Mouse (Mus musculus) macrophage (primary cell): ENCODE measurements around the gene OR5BS1P. TPM values are rescaled to one million over a fixed set of nuclear protein-coding genes. Genes with fewer than 3 reads are reported as not detected.
"Not testable (repeated sequence)": the region's sequence is repeated elsewhere in the genome, so short reads cannot be mapped to it uniquely, and the experiment has no call there.

Experiments
- H3K27ac ChIP-seq: fragments of 350-480 bp; formaldehyde crosslinking; 2 replicates; pipeline ENCODE4 v1.9.0; 2021
- H3K36me3 ChIP-seq: fragments of 350-480 bp; formaldehyde crosslinking; 2 replicates; pipeline ENCODE4 v1.9.0; 2021; ENCODE audit errors: inconsistent target
- H3K4me3 ChIP-seq: fragments of 350-480 bp; formaldehyde crosslinking; 2 replicates; pipeline ENCODE4 v1.9.0; 2021; ENCODE audit errors: inconsistent target
- H3K79me2 ChIP-seq: fragments of 350-480 bp; formaldehyde crosslinking; 2 replicates; pipeline ENCODE4 v1.9.0; 2021; ENCODE audit errors: inconsistent target
- WGBS: methylation state at CpG from one replicate; pipeline ENCODE4 v1.1.7; 2026; ENCODE audit warnings: inconsistent platforms; ENCODE audit not compliant: missing documents; 5-methylcytosine and 5-hydroxymethylcytosine counted together
- polyA plus RNA-seq: library from polyadenylated mRNA; stranded (reverse); fragments of 250-400 nt; gene quantifications from 3 replicates; pipeline ENCODE4 v1.2.4, GENCODE M21; 2018; ENCODE audit warnings: inconsistent platforms

The OR5BS1P gene
- polyA plus RNA-seq, 1 experiment from 2014 or later, result not detected

DNA sequence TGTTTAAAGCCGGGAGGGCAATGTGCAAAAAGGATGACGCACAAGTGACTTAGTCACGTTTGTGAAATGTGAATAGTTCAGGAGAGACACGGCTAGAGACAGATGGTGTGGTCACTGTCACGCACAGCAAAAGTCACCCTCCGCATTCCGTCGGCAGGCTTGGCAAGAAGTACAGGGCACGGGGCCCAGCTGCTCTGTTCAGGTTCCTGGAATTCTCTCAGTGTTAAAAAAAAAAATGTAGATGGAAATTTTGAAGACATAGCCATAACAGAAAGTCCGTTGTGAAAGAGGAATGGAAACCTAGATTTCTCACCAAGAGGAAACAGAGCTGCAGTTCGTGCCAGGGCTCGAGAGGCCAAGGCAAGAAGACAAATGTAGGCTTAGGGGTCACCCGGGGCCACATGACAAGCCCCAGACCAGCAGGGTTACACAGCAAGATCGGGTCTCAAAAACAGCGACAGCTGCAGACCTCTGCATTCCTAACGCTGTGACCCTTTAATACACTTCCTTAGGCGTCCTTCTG is 43.2 kb downstream of the OR5BS1P start:
- peak overlapping the region; percentile 90 for H3K27ac ChIP-seq

DNA sequence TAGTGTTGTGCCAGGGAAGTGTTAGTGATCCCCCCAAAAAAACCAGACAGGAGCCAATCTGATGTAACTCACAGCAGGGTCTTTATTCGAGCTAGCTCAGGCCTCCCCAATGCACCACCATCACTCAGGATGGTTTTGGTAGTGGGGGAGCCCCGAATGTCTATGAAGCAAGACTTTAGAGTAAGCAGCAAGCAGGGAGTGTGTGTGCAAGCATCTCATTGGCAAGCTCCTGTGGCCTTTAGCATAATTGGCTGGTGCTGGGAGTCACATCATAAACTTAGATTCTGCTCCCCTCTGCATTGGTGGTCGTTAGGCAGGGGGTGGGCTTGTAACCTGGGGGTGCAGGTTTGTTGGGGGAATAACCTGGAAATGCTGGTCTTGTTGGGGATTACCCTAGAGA is 44.0 kb downstream of the OR5BS1P start:
- peak overlapping the region; percentile 90 for H3K27ac ChIP-seq
- H3K36me3 ChIP-seq, result not testable (repeated sequence)
- WGBS, result 21% methylated on average over 3 of the region's 3 CpGs

More for the DNA sequence above, 43.2 kb downstream of the OR5BS1P start:
- 2% methylated on average over 17 of the region's 17 CpGs for WGBS
- Histone ChIP-seq H3K4me3 (0 out of 2 replicates have a peak overlapping the region, but pooled peaks have one; percentile 5), H3K79me2 (no peaks in the 10 kb centered on the region), H3K36me3 (no peaks in the 10 kb centered on the region; the same call in 1 of the 2 replicates)

DNA sequence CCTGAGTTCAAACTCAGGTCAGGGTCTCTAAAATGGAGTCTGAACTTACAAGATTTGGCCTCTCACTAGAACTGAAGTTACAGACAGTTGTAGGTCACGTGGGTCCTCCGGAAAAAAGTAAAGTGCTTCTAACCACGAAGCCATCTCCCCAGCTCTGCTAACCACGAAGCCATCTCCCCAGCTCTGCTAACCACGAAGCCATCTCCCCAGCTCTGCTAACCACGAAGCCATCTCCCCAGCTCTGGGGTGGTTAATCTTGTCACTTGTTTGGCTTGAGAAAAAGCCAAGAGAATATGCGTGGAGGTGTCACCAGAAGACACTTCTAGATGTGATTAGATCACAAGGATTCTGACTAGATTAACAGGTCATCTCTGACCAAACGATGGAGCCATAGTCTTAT is 44.5 kb downstream of the OR5BS1P start:
- Histone ChIP-seq H3K79me2 (no peaks in the 10 kb centered on the region), H3K4me3 (no peak overlapping the region), H3K36me3 (peaks cover 4% of the 10 kb centered on the region), H3K27ac (peak overlapping the region; percentile 90)
- 25% methylated on average over 8 of the region's 8 CpGs for WGBS

More for the DNA sequence above, 44.0 kb downstream of the OR5BS1P start:
- H3K4me3 ChIP-seq, H3K79me2 ChIP-seq: not testable (repeated sequence)

DNA sequence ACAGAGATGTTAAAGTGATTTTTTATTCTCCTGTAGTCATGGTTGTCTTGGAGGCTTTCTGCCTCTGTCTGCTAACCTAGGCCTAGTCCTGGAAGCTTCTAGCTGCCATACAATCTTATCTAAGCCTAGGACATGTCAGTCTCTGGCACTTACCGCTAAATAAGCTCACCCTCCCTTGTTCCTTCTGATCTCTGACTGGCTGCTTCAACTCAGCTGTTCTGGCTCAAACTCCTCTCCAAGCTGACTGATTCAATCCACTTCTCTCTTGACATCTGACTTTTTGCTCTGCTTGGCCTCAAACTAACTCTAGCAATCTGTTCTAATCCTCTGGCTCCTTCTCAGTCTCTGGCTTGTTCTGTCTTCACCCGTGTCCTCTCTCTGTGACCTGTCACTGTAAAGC is 45.1 kb downstream of the OR5BS1P start:
- not testable (repeated sequence) for H3K4me3 ChIP-seq, H3K27ac ChIP-seq, H3K36me3 ChIP-seq, H3K79me2 ChIP-seq
- WGBS, result 100% methylated on average over 2 of the region's 2 CpGs

DNA sequence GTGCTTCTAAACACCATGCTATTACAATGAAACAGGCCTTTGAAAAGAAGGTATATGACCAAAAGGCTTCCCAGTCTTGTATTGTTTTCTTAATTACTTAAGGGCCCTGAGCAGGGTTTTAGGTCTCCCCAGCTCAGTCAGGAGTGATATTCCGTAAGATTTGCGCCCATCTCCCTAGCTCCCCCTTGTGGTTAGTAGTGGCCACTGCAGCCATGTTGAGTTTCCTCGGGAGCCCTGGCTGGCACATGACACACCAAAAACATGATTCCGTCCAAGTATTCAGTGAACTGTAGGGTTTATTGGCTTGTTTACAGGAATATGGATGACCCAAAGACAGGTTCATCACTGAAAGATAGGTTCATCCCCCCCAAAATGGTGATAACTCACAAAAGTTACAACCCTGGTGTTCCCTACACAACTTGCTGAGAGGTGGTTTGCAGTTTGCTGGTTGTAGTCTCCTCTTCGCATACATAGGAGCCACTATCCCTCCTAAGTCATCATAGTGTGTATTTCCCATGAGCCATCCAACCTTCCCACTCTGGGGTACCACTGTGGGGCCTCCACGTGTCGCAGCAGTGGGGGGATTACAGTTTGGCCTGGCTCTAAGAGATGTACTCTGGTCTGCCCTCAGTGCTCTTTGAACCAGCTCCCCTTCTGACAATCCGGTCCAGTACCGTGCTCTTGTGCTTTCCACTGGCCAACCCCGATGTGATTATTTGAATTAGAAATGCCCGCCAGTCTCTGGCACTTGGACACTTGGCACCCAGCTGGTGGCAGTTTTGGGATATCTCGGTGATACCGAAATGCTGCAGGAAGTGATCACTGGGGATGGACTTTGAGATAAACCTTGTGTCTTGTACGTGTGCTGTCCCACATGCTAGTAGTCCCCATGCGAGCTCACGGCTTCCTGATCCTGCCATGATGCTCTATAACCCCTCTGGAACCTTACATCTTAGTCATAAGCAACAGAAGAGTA is 48.0 kb downstream of the OR5BS1P start:
- Histone ChIP-seq H3K4me3 (no peak overlapping the region), H3K27ac (no peak overlapping the region), H3K36me3 (peaks cover 28% of the 10 kb centered on the region), H3K79me2 (peaks cover 6% of the 10 kb centered on the region; the same call in 1 of the 2 replicates)
- WGBS, result 73% methylated on average over 16 of the region's 16 CpGs

DNA sequence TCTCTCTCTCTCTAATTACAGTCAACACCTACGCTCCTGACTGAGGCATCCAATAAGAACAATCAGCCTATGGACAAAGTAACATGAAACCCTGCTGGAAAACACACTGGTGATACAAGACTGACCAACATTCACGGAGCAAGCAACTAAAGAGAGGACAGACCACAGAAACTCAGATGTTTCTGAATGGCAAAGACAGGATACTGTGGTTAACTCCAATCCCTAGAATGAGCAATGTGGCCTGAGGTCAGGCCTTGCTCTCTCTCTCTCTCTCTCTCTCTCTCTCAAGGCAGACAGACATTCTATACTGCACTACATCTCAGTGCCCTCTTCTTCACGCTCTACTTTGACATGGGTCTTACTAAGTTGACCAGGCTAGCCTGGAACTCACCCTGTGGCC is 51.5 kb downstream of the OR5BS1P start:
- Histone ChIP-seq H3K36me3 (peaks cover 49% of the 10 kb centered on the region), H3K4me3 (no peak overlapping the region), H3K27ac (no peak overlapping the region), H3K79me2 (peaks cover 38% of the 10 kb centered on the region; the same call in 1 of the 2 replicates)
- WGBS, result 58% methylated on average over 3 of the region's 3 CpGs

DNA sequence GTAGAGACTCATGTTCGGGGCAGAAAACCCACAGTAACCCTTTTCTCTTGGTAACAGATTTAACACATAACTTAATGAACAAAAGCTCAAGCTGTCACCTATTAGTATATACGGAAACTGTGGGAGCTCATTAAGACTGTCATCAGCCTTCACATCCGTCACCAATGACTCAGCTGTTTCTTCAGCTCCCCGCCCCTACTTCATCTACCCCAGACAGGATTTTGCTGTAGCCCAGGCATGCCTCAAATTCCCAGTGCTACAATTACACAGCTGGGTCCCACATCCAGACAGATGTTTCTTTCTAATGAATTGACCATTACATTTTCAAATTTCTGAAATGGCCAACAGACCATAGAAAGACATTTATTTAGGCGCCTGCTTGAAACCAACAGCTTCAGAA is 56.4 kb downstream of the OR5BS1P start:
- 61% methylated on average over 5 of the region's 5 CpGs for WGBS
- Histone ChIP-seq H3K4me3 (no peak overlapping the region), H3K79me2 (peaks cover 85% of the 10 kb centered on the region), H3K27ac (no peak overlapping the region), H3K36me3 (peaks cover 73% of the 10 kb centered on the region)

DNA sequence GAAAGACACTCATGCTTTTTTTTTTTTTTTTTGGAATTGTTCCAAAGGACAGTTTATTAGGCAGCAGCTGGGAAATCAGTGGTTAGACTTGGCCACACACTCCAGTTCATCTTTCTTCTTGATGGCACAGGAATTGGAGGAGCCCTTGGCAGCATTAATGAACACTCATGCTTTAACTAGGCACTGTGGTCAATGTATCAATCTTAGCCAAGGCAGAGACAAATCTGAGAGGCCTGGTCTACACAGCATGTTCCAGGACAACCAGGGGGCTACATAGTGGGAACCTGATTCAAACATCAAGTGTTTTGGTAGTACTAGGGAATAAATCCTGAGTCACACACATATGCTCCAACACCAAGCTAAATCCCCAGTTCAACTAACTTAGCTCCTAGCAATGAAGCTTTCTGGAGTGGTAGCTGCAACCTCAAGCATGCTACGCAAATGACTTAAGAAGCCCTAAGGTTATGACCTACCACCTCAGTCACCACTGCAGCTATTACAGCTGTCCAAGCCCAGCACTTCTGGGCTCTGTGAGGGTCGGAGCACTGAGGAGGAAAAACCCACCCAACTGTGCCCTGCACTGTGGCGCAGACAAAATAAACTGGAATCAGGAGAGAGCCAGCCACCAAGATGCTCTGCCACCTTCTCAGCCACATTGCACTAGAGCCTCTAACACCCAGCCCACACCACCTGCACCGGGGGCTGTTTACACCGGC is 57.5 kb downstream of the OR5BS1P start:
- Histone ChIP-seq H3K36me3 (peaks cover 72% of the 10 kb centered on the region), H3K4me3 (no peak overlapping the region), H3K27ac (no peak overlapping the region), H3K79me2 (peaks cover 96% of the 10 kb centered on the region)
- WGBS, result 93% methylated on average over 5 of the region's 5 CpGs

DNA sequence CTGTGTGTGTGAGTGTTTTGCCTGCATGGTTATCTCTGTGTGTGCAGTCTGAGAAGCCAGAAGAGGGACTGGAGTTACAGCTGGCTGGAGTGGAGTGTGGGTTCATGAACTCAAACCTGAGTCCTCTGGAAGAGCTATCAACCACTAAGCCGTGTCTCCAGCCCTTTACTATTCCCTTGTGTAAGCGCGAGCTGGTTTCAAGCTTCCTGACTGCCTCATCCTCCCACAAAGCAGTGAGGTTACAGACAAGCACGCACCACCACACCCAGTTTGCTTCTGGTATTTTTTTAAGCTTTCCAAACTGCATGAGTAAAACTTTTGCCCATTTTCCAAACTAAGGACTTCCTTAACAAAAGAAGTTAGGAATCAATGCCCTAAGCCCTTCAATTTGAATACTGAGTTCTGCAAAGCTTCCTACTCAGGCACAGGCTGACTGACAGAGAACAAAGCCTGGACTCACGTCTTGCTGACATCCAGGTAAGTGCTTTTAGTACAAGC is 58.4 kb downstream of the OR5BS1P start:
- peaks cover 96% of the 10 kb centered on the region for H3K79me2 ChIP-seq
- H3K36me3 ChIP-seq, result peaks cover 63% of the 10 kb centered on the region
- 96% methylated on average over 5 of the region's 5 CpGs for WGBS
- no peak overlapping the region for H3K27ac ChIP-seq
- no peak overlapping the region for H3K4me3 ChIP-seq

Other genes with a start within 250 kb of the OR5BS1P start
- gene Gm44579, start 248.9 kb upstream of the OR5BS1P start, polyA plus RNA-seq, result not detected in 3 replicates
- gene Olfr287, start 248.8 kb upstream of the OR5BS1P start, polyA plus RNA-seq, result not detected in 3 replicates
- not detected in 3 replicates for gene Olfr286, start 235.4 kb upstream of the OR5BS1P start, polyA plus RNA-seq
- gene H1fnt, start 212.6 kb upstream of the OR5BS1P start, polyA plus RNA-seq, result not detected in 3 replicates
- gene Zfp641, start 173.7 kb upstream of the OR5BS1P start, polyA plus RNA-seq, result not detected in 3 replicates
- gene Olfr285, start 152.5 kb upstream of the OR5BS1P start, polyA plus RNA-seq, result not detected in 3 replicates
- not detected in 3 replicates for gene Olfr284, start 128.9 kb upstream of the OR5BS1P start, polyA plus RNA-seq
- not detected in 3 replicates for gene Olfr283, start 89.0 kb upstream of the OR5BS1P start, polyA plus RNA-seq
- gene Olfr282, start 38.7 kb upstream of the OR5BS1P start, polyA plus RNA-seq, result not detected in 3 replicates
- not detected in 3 replicates for gene Olfr281, start 17.3 kb upstream of the OR5BS1P start, polyA plus RNA-seq
- not detected in 3 replicates for gene Lalba, start 12.8 kb downstream of the OR5BS1P start, polyA plus RNA-seq
- not detected in 3 replicates for gene Olfr279, start 22.5 kb downstream of the OR5BS1P start, polyA plus RNA-seq
- 17.8 to 41.1 TPM (median 31.9 TPM) in 3 replicates for gene Kansl2, start 64.4 kb downstream of the OR5BS1P start, polyA plus RNA-seq
- 15.6 to 24.0 TPM (median 18.9 TPM) in 3 replicates for gene Ccnt1, start 101.0 kb downstream of the OR5BS1P start, polyA plus RNA-seq
- not detected in 3 replicates for gene 4930415O20Rik, start 101.1 kb downstream of the OR5BS1P start, polyA plus RNA-seq
- 0.09 to 0.34 TPM (median 0.25 TPM) in 3 replicates for gene Adcy6, start 140.2 kb downstream of the OR5BS1P start, polyA plus RNA-seq
- 0.46 to 1.0 TPM (median 0.79 TPM) in 3 replicates for gene Cacnb3, start 160.9 kb downstream of the OR5BS1P start, polyA plus RNA-seq
- gene Ddx23, start 193.0 kb downstream of the OR5BS1P start, polyA plus RNA-seq, result 53.5 to 111 TPM (median 57.4 TPM) in 3 replicates
- gene Rnd1, start 207.6 kb downstream of the OR5BS1P start, polyA plus RNA-seq, result 0.27 to 0.47 TPM (median 0.40 TPM) in 3 replicates
- gene Ccdc65, start 238.3 kb downstream of the OR5BS1P start, polyA plus RNA-seq, result 0.09 TPM in 1 of 3 replicates, not detected in the others